Comparison of ENCODE assay signal across 34 mouse cellular contexts in the genomic region with DNA sequence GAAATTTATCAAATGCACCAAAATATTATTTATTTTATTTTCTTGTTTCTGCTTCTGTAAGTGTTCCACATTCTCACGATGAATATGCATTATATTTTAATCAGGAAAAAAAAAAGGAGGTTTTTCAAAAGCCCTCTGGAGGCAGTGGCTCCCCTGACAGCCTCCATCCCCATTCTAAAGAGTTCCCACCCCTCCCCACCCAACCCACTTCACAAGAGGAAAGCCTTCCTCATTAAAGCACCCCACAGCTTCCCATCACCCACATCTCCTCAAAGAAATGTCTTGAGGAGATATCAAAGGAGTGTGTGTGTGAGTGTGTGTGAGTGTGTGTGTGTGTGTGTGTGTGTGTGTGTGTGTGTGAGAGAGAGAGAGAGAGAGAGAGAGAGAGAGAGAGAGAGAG.
"Had no signal": no experiment of that assay in that cellular context is flagged by ENCODE, and none has a peak within 500 bp of the region (broad histone marks: within the 10 kb centered on the region; RNA-seq: fewer than 3 reads in every experiment).

No protein-coding gene starts in this region.

- H3K4me3 ChIP-seq: heart, embryonic 12.5 days; heart, embryonic 13.5 days; heart, embryonic 15.5 days; hindbrain, embryonic 10.5 days; hindbrain, embryonic 12.5 days; hindbrain, embryonic 13.5 days; hindbrain, embryonic 15.5 days; intestine, embryonic 15.5 days; kidney, embryonic 15.5 days; layer of hippocampus, adult 2 months; left cerebral cortex, adult 2 months had no signal

- H3K36me3 ChIP-seq: heart, embryonic 12.5 days; heart, embryonic 13.5 days; heart, embryonic 15.5 days; hindbrain, embryonic 10.5 days; hindbrain, embryonic 12.5 days; hindbrain, embryonic 13.5 days; hindbrain, embryonic 15.5 days; intestine, embryonic 15.5 days; kidney, embryonic 15.5 days had no signal

- H3K4me1 ChIP-seq: heart, embryonic 12.5 days; heart, embryonic 13.5 days; heart, embryonic 15.5 days; intestine, embryonic 15.5 days had no signal

- H3K9me3 ChIP-seq: heart, embryonic 12.5 days; heart, embryonic 13.5 days; heart, embryonic 15.5 days; hindbrain, embryonic 10.5 days; hindbrain, embryonic 12.5 days; hindbrain, embryonic 13.5 days; hindbrain, embryonic 15.5 days; intestine, embryonic 15.5 days; kidney, embryonic 15.5 days had no signal

- H3K9ac ChIP-seq: heart, embryonic 12.5 days; heart, embryonic 13.5 days; heart, embryonic 15.5 days; hindbrain, embryonic 12.5 days; hindbrain, embryonic 13.5 days; hindbrain, embryonic 14.5 days; hindbrain, embryonic 15.5 days; intestine, embryonic 15.5 days; kidney, embryonic 15.5 days had no signal

- H3K4me2 ChIP-seq: heart, embryonic 11.5 days; heart, embryonic 12.5 days; heart, embryonic 13.5 days; heart, embryonic 15.5 days; hindbrain, embryonic 12.5 days; hindbrain, embryonic 13.5 days; hindbrain, embryonic 14.5 days; hindbrain, embryonic 15.5 days; intestine, embryonic 15.5 days; kidney, embryonic 15.5 days had no signal

- H3K27me3 ChIP-seq: hindbrain, embryonic 12.5 days; hindbrain, embryonic 13.5 days; hindbrain, embryonic 15.5 days; intestine, embryonic 15.5 days; kidney, embryonic 15.5 days had no signal

- ATAC-seq: hindbrain, embryonic 16.5 days; hindbrain, postnatal 0 days; inflammation-experienced regulatory T-cells, adult 6 months; intestine, embryonic 15.5 days; intestine, postnatal 0 days had no signal

- DNase-seq: heart, postnatal 10 days; heart, postnatal 14 days; heart, postnatal 36 days; heart, postnatal 4 days; kidney, adult 11 months; kidney, adult 18-20 months; kidney, adult 2 months; kidney, adult 8-10 months; kidney, adult 9 months; kidney, postnatal 10 days; kidney, postnatal 14 days; kidney, postnatal 25 days; kidney, postnatal 36 days; kidney, postnatal 4 days; layer of hippocampus, adult 9-11 months; layer of hippocampus, postnatal 36 days had no signal

- H3K27ac ChIP-seq: heart, embryonic 13.5 days; heart, embryonic 15.5 days; hindbrain, embryonic 14.5 days; hindbrain, embryonic 15.5 days; hindbrain, postnatal 0 days; intestine, embryonic 15.5 days; kidney, embryonic 15.5 days; kidney, postnatal 0 days; left cerebral cortex, adult 2 months had no signal
